Mouse (Mus musculus): ENCODE data around the gene Gm21830. TPM values are rescaled to one million over a fixed set of nuclear protein-coding genes. Genes with fewer than 3 reads are reported as not detected.
"Not testable (repeated sequence)": the region's sequence is repeated elsewhere in the genome, so short reads cannot be mapped to it uniquely, and the experiment has no call there.

Gm21830 gene
- total RNA-seq (2014; rRNA removed; ENCODE audit: low replicate concordance) (not detected in 2 replicates), polyA plus RNA-seq (2015; fragmentation: Nextera tagmentation; extraction: Ambion mirVana) (not detected in 2 replicates)

DNA sequence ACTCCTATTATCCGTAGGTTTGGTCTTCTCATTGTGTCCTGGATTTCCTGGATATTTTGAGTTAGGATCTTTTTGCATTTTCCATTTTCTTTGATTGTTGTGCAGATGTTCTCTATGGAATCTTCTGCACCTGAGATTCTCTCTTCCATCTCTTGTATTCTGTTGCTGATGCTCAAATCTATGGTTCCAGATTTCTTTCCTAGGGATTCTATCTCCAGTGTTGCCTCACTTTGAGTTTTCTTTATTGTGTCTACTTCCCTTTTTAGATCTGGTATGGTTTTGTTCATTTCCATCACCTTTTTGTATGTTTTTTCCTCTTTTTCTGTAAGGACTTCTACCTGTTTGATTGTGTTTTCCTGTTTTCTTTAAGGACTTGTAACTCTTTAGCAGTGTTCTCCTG lies at the start of gene Gm21830:
Gene Gm21830, plus strand, starts transcription at position 301 of the 400 bp plus-strand sequence.
- not testable (repeated sequence) for H3K27ac ChIP-seq (ENCODE audit: low read depth); H3K27me3 ChIP-seq (ENCODE audit: control insufficient read depth, insufficient read depth, low read length); H3K4me1 ChIP-seq (ENCODE audit: control insufficient read depth, insufficient read depth); ATAC-seq (ENCODE audit: insufficient read depth, low read depth); H3K36me3 ChIP-seq (replicated peaks; ENCODE audit: control insufficient read depth, insufficient read depth, low read length); DNase-seq (ENCODE audit: low spot score); H3K9me3 ChIP-seq (replicated peaks; ENCODE audit: control insufficient read depth, low read length); H3K9ac ChIP-seq (replicated peaks; ENCODE audit: low read depth, low read length); H3K4me2 ChIP-seq (ENCODE audit: low read depth, low read length); H3K4me3 ChIP-seq (ENCODE audit: low read depth, low read length)
- no CpG with 5 or more reads among the region's 1 CpGs for WGBS

DNA sequence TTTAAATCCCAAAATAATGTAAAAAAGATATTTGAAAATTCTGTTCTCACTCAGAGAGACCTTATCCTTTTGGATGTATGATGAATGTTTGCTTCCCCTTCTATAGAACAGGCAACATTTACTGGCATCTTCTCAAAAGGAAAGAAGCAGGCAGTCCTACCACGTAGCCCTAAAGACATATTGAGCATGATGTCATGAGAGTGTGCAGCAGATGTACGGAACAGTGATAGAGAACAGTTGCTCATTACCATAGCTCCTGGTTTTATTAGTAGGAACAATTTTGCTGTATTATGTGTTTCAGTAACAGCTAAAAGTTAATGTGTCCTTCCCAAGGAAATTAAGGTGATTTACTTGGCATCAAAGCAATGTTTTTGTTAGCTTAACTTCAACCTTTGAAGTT lies 49.0 kb upstream of the Gm21830 start:
- Histone ChIP-seq H3K27me3 (ENCODE audit: control insufficient read depth, insufficient read depth, low read length) (no peaks in the 10 kb centered on the region), H3K4me2 (ENCODE audit: low read depth, low read length) (no peak overlapping the region), H3K27ac (ENCODE audit: low read depth) (no peak overlapping the region), H3K9ac (replicated peaks; ENCODE audit: low read depth, low read length) (no peak overlapping the region), H3K36me3 (replicated peaks; ENCODE audit: control insufficient read depth, insufficient read depth, low read length) (no peaks in the 10 kb centered on the region), H3K9me3 (replicated peaks; ENCODE audit: control insufficient read depth, low read length) (no peaks in the 10 kb centered on the region), H3K4me3 (ENCODE audit: low read depth, low read length) (no peak overlapping the region), H3K4me1 (ENCODE audit: control insufficient read depth, insufficient read depth) (no peaks in the 10 kb centered on the region)
- 71% methylated on average over 2 of the region's 2 CpGs for WGBS
- no peak for ATAC-seq (ENCODE audit: insufficient read depth, low read depth)
- DNase-seq (ENCODE audit: low spot score): no peak
- TF ChIP-seq CTCF (IDR thresholded peaks at IDR 0.05; ENCODE audit: low read depth): no peak
- no peak for TF ChIP-seq EP300 (IDR thresholded peaks at IDR 0.05; ENCODE audit: low read depth)

DNA sequence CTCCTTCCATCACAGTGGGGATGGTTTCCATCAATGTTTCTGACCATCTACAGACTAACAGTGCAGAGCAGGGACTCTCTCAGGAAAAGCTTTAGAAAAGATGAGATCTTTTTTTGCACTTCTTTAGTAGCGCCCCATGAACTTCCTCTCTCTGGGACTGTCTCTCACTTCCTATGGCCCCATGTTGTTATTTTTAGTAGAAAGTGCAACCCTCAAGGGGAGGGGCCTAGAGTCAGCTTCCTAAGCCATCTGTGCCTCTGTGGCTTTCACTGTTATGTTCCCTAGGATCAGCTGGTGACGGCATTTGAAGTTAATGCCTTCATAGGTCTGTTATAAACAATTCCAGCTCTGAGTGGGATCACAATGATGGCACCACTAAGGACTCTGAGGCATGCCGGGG lies 35.0 kb upstream of the Gm21830 start:
- no peak overlapping the region for H3K4me2 ChIP-seq (ENCODE audit: low read depth, low read length)
- no peaks in the 10 kb centered on the region for H3K27me3 ChIP-seq (ENCODE audit: control insufficient read depth, insufficient read depth, low read length)
- no peak overlapping the region for H3K4me3 ChIP-seq (ENCODE audit: low read depth, low read length)
- 44% methylated on average over 3 of the region's 3 CpGs for WGBS
- H3K36me3 ChIP-seq (replicated peaks; ENCODE audit: control insufficient read depth, insufficient read depth, low read length): no peaks in the 10 kb centered on the region
- ATAC-seq (ENCODE audit: insufficient read depth, low read depth) (no peak), DNase-seq (ENCODE audit: low spot score) (no peak)
- H3K9ac ChIP-seq (replicated peaks; ENCODE audit: low read depth, low read length): no peak overlapping the region
- no peaks in the 10 kb centered on the region for H3K4me1 ChIP-seq (ENCODE audit: control insufficient read depth, insufficient read depth)
- no peak overlapping the region for H3K27ac ChIP-seq (ENCODE audit: low read depth)
- H3K9me3 ChIP-seq (replicated peaks; ENCODE audit: control insufficient read depth, low read length): no peaks in the 10 kb centered on the region
- TF ChIP-seq EP300 (IDR thresholded peaks at IDR 0.05; ENCODE audit: low read depth) (no peak), CTCF (IDR thresholded peaks at IDR 0.05; ENCODE audit: low read depth) (no peak)

DNA sequence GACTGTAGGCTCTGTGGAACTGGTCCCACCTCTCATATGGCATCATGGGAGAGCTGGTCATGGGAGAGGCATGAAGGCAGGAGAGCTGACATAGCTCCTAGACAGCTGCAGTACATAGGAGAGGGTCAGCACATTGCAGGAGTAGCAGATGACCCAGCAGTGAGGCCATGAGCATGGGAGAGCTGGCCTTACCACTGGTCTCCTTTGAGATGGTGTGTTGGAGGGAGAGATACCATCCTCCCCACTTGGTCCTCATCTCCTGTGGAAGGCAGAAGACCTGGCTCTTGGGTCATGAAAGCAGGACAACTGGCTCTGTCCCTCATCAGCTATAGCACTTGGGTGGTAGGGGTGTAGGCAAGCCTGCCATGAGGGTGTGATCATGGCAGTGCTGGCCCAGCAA lies 7.3 kb downstream of the Gm21830 start:
- no peak for ATAC-seq (ENCODE audit: insufficient read depth, low read depth)
- Histone ChIP-seq H3K4me1 (ENCODE audit: control insufficient read depth, insufficient read depth) (no peaks in the 10 kb centered on the region), H3K27ac (ENCODE audit: low read depth) (no peak overlapping the region), H3K4me3 (ENCODE audit: low read depth, low read length) (no peak overlapping the region), H3K9ac (replicated peaks; ENCODE audit: low read depth, low read length) (no peak overlapping the region), H3K4me2 (ENCODE audit: low read depth, low read length) (no peak overlapping the region), H3K9me3 (replicated peaks; ENCODE audit: control insufficient read depth, low read length) (no peaks in the 10 kb centered on the region), H3K27me3 (ENCODE audit: control insufficient read depth, insufficient read depth, low read length) (no peaks in the 10 kb centered on the region), H3K36me3 (replicated peaks; ENCODE audit: control insufficient read depth, insufficient read depth, low read length) (no peaks in the 10 kb centered on the region)
- TF ChIP-seq EP300 (IDR thresholded peaks at IDR 0.05; ENCODE audit: low read depth) (no peak), CTCF (IDR thresholded peaks at IDR 0.05; ENCODE audit: low read depth) (no peak)
- no peak for DNase-seq (ENCODE audit: low spot score)

DNA sequence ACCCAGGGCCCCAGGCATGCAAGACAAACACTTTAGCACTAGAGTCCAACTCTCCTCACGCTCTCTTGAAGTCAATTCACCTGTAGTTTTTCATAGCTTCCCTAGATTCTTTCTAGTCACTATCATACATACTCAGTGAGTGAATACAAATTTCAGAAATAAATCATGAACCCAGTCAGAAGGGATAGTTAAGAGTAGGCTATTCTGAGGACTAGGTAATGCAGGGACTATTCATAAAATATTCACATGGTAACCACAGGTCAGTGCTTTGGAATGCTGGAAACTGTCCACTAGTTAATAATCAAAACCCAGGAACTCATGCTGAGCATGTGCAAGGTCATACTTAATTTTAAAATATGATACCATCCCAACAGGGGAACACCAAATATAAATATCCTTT lies 9.3 kb downstream of the Gm21830 start:
- no peak; the same call in 1 of the 2 replicates for ATAC-seq (ENCODE audit: insufficient read depth, low read depth)
- 87% methylated on average over 1 of the region's 1 CpGs for WGBS
- TF ChIP-seq EP300 (IDR thresholded peaks at IDR 0.05; ENCODE audit: low read depth) (no peak), CTCF (IDR thresholded peaks at IDR 0.05; ENCODE audit: low read depth) (no peak)

DNA sequence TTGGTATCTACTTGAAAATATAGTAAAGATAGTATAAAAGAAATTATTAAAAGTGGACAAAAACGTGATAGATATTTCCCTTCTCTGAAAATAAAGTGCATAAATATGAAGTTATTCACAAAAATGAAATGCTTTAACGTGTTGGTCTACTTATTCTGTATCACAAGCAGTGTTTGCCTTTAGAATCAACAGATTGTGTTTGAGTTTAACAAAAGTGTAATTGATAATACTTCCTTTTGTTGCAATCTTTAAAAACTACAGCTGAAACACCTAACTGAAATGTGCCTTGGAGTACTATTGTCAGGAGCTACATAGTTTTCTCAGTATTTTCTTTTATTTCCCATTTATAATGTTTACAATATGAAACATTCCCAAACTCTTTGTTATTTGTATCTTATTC lies 19.6 kb downstream of the Gm21830 start, which contains the start of gene Gm26727:
Gene Gm26727, minus strand, starts transcription at position 101 of the 400 bp plus-strand sequence.
- Histone ChIP-seq H3K9ac (replicated peaks; ENCODE audit: low read depth, low read length) (no peak within 1 kb of the TSS), H3K4me3 (ENCODE audit: low read depth, low read length) (no peak within 1 kb of the TSS), H3K36me3 (replicated peaks; ENCODE audit: control insufficient read depth, insufficient read depth, low read length) (no peaks in the 10 kb centered on the region), H3K27ac (ENCODE audit: low read depth) (no peak within 1 kb of the TSS), H3K4me2 (ENCODE audit: low read depth, low read length) (no peak within 1 kb of the TSS), H3K9me3 (replicated peaks; ENCODE audit: control insufficient read depth, low read length) (no peaks in the 10 kb centered on the region), H3K4me1 (ENCODE audit: control insufficient read depth, insufficient read depth) (no peaks in the 10 kb centered on the region), H3K27me3 (ENCODE audit: control insufficient read depth, insufficient read depth, low read length) (no peaks in the 10 kb centered on the region)
- DNase-seq (ENCODE audit: low spot score) (no peak), ATAC-seq (ENCODE audit: insufficient read depth, low read depth) (no peak)
- 44% methylated on average over 2 of the region's 2 CpGs for WGBS
- TF ChIP-seq CTCF (IDR thresholded peaks at IDR 0.05; ENCODE audit: low read depth) (no peak), EP300 (IDR thresholded peaks at IDR 0.05; ENCODE audit: low read depth) (no peak)

More for the DNA sequence above, 9.3 kb downstream of the Gm21830 start:
- Histone ChIP-seq H3K9ac (replicated peaks; ENCODE audit: low read depth, low read length) (no peak overlapping the region), H3K27ac (ENCODE audit: low read depth) (no peak overlapping the region), H3K27me3 (ENCODE audit: control insufficient read depth, insufficient read depth, low read length) (no peaks in the 10 kb centered on the region), H3K4me3 (ENCODE audit: low read depth, low read length) (no peak overlapping the region), H3K9me3 (replicated peaks; ENCODE audit: control insufficient read depth, low read length) (no peaks in the 10 kb centered on the region), H3K36me3 (replicated peaks; ENCODE audit: control insufficient read depth, insufficient read depth, low read length) (no peaks in the 10 kb centered on the region), H3K4me2 (ENCODE audit: low read depth, low read length) (no peak overlapping the region), H3K4me1 (ENCODE audit: control insufficient read depth, insufficient read depth) (no peaks in the 10 kb centered on the region)
- no peak for DNase-seq (ENCODE audit: low spot score)

Data from heart, postnatal 0 days (tissue).